Mouse (Mus musculus): ENCODE data around the gene Bend7.

GRCm38 (mm10) chr2:4802395-4803176 is 85.0 kb downstream of the Bend7 start:
- TF ChIP-seq CTCF (IDR thresholded peaks at IDR 0.05; ENCODE audit: borderline replicate concordance, extremely low read depth, insufficient read depth, insufficient read length) (no peak), POLR2A (IDR thresholded peaks at IDR 0.05; ENCODE audit: borderline replicate concordance, extremely low read depth, insufficient read depth, insufficient read length, poor library complexity, severe bottlenecking) (no peak)

All from brain, embryonic 14.5 days (tissue).